Mouse (Mus musculus) liver, postnatal 0 days (tissue): ENCODE measurements at regions not wholly inside any gene's neighbourhood (a gene's known extent, or its start where the extent isn't known, plus 50 kb on each side); places are given as distances from the start of the nearest gene placed in this dataset.

Experiments used
- CTCF ChIP-seq: sonication (generic); IDR thresholded peaks from 2 replicates; pipeline ENCODE4 v1.5.1; 2016; ENCODE audit warnings: antibody characterized with exemption, low read depth
- EP300 ChIP-seq: IDR thresholded peaks from 2 replicates; pipeline ENCODE4 v1.6.1; 2016; ENCODE audit warnings: antibody characterized with exemption, low read depth, mild to moderate bottlenecking

DNA sequence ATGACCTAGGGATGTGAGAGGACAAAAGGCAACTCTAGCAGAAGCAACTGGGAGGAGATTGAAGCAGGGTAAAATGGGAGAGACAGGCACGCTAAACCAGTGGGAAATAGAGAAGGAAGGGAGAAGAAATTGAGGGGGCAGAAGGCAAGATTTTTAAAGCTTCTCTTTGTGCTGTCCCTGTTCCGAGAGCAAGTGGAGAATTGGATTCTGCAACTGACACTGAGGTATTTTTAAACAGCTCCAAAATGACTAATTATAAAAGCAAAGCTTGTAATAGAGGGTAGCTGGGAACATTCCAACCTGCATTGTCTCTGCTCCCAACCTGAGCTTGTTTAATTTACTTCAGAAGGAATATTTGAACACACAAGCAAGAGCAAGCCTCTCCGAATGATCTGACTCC lies 460.7 kb upstream of the Mgmt start:
- no peak for TF ChIP-seq CTCF
- no peak for TF ChIP-seq EP300
